Mouse (Mus musculus): Measurements from ENCODE around the gene Lyrm7. TPM values are rescaled to one million over a fixed set of nuclear protein-coding genes. Genes with fewer than 3 reads are reported as not detected.

Lyrm7 gene
- polyA plus RNA-seq (2011; ENCODE audit: insufficient read depth, insufficient read length, low replicate concordance, missing spikeins): 2.2 and 11.4 TPM in 2 replicates

DNA sequence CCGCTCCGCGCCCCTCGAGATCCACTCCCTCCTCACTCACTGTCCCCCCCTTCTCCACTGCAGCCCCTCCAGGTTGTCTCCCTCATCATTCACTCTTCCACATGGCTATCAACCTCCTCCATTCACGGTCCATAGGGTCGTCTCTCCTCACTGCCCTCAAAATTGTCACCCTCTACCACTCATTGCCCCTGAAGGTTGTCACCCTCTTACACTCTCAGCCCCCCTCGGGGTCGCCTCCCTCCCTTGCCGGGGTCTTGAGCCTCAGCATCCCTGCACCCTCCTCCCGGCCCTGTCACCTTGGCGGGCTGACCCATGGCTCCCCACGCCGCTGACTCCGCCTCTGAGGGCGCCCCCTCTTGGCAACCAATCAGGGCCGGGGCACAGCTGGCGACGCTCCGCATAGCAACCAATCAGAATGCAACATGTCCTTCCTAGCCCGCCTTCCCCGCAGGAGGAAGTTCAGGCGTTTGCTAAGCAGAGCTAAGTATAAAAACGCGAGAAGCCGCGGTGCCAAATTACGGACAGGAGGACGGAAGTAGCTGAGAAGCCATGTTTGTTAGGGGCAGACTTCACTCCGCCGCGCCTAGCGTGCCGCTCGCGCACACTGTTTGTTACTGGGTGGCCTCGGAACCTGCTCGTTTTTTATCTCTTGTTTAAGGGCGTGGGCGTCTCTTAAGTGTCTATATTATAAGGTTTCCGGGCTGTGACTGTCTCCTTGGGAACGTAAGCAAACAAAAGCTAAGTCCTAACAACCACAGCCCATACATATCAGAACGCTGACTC lies at the start of gene Lyrm7:
Gene Lyrm7, minus strand, starts transcription at position 661 of the 783 bp plus-strand sequence.
- Histone ChIP-seq H3K4me1 (ENCODE audit: control insufficient read depth, insufficient read depth, low read length) (no peaks in the 10 kb centered on the region; the same call in 1 of the 2 replicates), H3K4me3 (replicated peaks; ENCODE audit: control insufficient read depth, low read depth, low read length) (peak within 1 kb of the TSS; percentile 97), H3K27ac (ENCODE audit: control insufficient read depth, insufficient read depth, low read depth, low read length, poor library complexity) (peak within 1 kb of the TSS; percentile 90)
- TF ChIP-seq POLR2A (IDR thresholded peaks at IDR 0.05; ENCODE audit: borderline replicate concordance, control insufficient read depth, low read depth, low read length): peak; percentile 62
- TF ChIP-seq CTCF (IDR thresholded peaks at IDR 0.05; ENCODE audit: control insufficient read depth, insufficient read depth, low read length): no peak
- under 1% methylated on average over 42 of the region's 42 CpGs for WGBS

DNA sequence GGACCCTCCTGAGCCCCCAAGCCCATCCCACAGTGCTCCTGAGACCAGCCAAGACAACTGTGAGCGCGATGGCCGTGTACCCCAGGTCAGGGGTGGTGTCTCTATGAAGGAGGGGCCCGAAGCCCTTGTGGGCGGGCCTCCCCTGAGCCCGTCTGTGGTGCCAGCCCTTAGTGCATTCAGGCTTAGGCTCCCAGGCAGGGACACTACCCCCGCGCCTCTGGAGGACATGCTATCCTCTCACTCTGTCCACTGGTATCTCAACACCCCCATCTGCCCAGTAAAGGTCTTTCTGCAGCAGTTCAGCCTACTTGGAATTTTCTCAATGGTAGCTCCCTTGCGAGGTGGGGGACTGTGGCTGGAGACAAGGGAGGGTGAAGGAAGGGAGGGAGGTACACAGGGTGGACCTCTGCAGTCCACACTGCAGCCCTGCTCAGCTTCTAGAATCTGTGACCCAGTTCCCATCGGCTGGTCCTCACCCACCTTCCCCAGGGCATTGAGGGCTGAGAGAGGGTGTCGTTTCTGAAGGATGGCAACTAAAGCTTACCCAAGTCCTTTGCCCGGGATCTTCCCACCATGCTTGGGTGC lies 49.5 kb upstream of the Lyrm7 start:
- TF ChIP-seq CTCF (IDR thresholded peaks at IDR 0.05; ENCODE audit: control insufficient read depth, insufficient read depth, low read length): no peak
- TF ChIP-seq POLR2A (IDR thresholded peaks at IDR 0.05; ENCODE audit: borderline replicate concordance, control insufficient read depth, low read depth, low read length): no peak
- Histone ChIP-seq H3K4me1 (ENCODE audit: control insufficient read depth, insufficient read depth, low read length) (no peaks in the 10 kb centered on the region), H3K4me3 (replicated peaks; ENCODE audit: control insufficient read depth, low read depth, low read length) (no peak overlapping the region), H3K27ac (ENCODE audit: control insufficient read depth, insufficient read depth, low read depth, low read length, poor library complexity) (no peak overlapping the region)
- WGBS: 82% methylated on average over 12 of the region's 12 CpGs

GRCm38 (mm10) chr11:54909273-54909672 lies 48.6 kb upstream of the Lyrm7 start:
- no peak for TF ChIP-seq POLR2A (IDR thresholded peaks at IDR 0.05; ENCODE audit: borderline replicate concordance, control insufficient read depth, low read depth, low read length)
- no peak for TF ChIP-seq CTCF (IDR thresholded peaks at IDR 0.05; ENCODE audit: control insufficient read depth, insufficient read depth, low read length)
- WGBS: 79% methylated on average over 11 of the region's 11 CpGs
- Histone ChIP-seq H3K4me1 (ENCODE audit: control insufficient read depth, insufficient read depth, low read length) (no peaks in the 10 kb centered on the region), H3K4me3 (replicated peaks; ENCODE audit: control insufficient read depth, low read depth, low read length) (no peak overlapping the region), H3K27ac (ENCODE audit: control insufficient read depth, insufficient read depth, low read depth, low read length, poor library complexity) (no peak overlapping the region)

DNA sequence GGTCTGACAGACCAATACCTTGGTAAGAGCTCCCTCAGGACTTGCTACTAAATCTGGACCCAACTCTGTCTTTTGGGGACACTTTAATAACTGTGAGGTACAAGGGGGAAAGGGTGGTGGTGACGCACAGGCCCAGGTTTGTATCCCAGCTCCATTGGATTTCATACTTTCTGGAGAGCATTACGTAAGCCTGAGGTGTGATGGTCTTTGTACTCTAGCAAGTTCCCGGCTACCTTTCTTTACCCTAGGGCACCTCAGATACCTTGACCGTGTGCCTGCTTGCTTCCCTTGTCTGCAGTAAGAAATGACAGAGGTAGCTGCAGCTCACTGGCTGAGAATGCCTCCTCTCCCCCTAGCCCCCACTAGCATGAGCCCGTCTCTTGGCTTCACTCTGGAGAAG lies 46.5 kb upstream of the Lyrm7 start:
- Histone ChIP-seq H3K27ac (ENCODE audit: control insufficient read depth, insufficient read depth, low read depth, low read length, poor library complexity) (no peak overlapping the region), H3K4me3 (replicated peaks; ENCODE audit: control insufficient read depth, low read depth, low read length) (no peak overlapping the region), H3K4me1 (ENCODE audit: control insufficient read depth, insufficient read depth, low read length) (no peaks in the 10 kb centered on the region; the same call in 1 of the 2 replicates)
- TF ChIP-seq POLR2A (IDR thresholded peaks at IDR 0.05; ENCODE audit: borderline replicate concordance, control insufficient read depth, low read depth, low read length): no peak
- TF ChIP-seq CTCF (IDR thresholded peaks at IDR 0.05; ENCODE audit: control insufficient read depth, insufficient read depth, low read length): no peak
- WGBS: 82% methylated on average over 5 of the region's 5 CpGs

- WGBS: 61% methylated on average over 4 of the region's 4 CpGs
- no peak overlapping the region for H3K27ac ChIP-seq (ENCODE audit: control insufficient read depth, insufficient read depth, low read depth, low read length, poor library complexity)
- TF ChIP-seq CTCF (IDR thresholded peaks at IDR 0.05; ENCODE audit: control insufficient read depth, insufficient read depth, low read length): no peak
- TF ChIP-seq POLR2A (IDR thresholded peaks at IDR 0.05; ENCODE audit: borderline replicate concordance, control insufficient read depth, low read depth, low read length): no peak
These were observed 45.8 kb upstream of the Lyrm7 start for GRCm38 (mm10) chr11:54906466-54906865.

DNA sequence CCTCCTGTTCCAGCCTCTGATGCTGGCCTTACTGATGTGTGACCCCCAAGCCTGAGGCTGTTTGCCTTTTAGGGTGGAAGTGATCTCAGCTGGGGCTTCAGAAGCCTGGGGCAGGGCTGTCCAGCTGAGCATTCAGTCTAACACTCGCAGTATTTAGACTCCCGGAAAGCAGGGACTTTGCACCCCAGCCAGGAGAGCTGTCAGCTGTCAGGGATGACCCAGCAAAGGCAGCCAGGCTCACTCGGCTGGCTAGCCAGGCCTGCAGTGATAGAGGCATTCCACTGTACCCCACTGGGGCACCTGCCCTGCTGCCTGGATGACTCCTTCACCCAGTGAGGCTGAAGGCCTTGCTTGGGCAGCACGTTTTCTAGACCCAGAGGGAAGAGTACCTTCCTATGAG lies 45.2 kb upstream of the Lyrm7 start:
- no peak overlapping the region for H3K27ac ChIP-seq (ENCODE audit: control insufficient read depth, insufficient read depth, low read depth, low read length, poor library complexity)
- 83% methylated on average over 4 of the region's 4 CpGs for WGBS
- H3K4me1 ChIP-seq (ENCODE audit: control insufficient read depth, insufficient read depth, low read length): no peaks in the 10 kb centered on the region; the same call in 1 of the 2 replicates
- H3K4me3 ChIP-seq (replicated peaks; ENCODE audit: control insufficient read depth, low read depth, low read length): no peak overlapping the region
- TF ChIP-seq CTCF (IDR thresholded peaks at IDR 0.05; ENCODE audit: control insufficient read depth, insufficient read depth, low read length) (no peak), POLR2A (IDR thresholded peaks at IDR 0.05; ENCODE audit: borderline replicate concordance, control insufficient read depth, low read depth, low read length) (no peak)

More at GRCm38 (mm10) chr11:54906466-54906865, 45.8 kb upstream of the Lyrm7 start:
- no peaks in the 10 kb centered on the region; the same call in 1 of the 2 replicates for H3K4me1 ChIP-seq (ENCODE audit: control insufficient read depth, insufficient read depth, low read length)
- H3K4me3 ChIP-seq (replicated peaks; ENCODE audit: control insufficient read depth, low read depth, low read length): no peak overlapping the region

DNA sequence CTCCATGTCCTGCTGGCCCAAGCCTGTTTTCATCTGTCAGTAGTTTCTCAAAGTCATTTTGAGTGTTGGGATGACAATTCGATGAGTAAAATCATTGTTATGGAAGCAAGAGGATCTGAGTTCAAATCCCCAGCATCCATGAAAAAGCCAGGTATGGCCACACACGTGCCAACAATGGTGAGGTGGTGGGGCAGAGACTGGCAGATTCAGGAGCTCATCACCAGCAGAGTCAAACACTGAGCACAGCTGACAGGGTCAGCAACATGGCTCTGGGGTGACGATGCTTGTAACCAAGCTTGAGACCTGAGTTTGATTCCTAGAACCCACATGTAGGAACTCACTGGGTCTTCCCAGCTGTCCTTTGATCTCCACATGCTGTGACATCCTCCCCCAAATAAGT lies 44.4 kb upstream of the Lyrm7 start:
- TF ChIP-seq POLR2A (IDR thresholded peaks at IDR 0.05; ENCODE audit: borderline replicate concordance, control insufficient read depth, low read depth, low read length): no peak
- no peak for TF ChIP-seq CTCF (IDR thresholded peaks at IDR 0.05; ENCODE audit: control insufficient read depth, insufficient read depth, low read length)
- 82% methylated on average over 3 of the region's 3 CpGs for WGBS

GRCm38 (mm10) chr11:54903940-54904706 lies 43.4 kb upstream of the Lyrm7 start:
- Histone ChIP-seq H3K4me1 (ENCODE audit: control insufficient read depth, insufficient read depth, low read length) (no peaks in the 10 kb centered on the region; the same call in 1 of the 2 replicates), H3K4me3 (replicated peaks; ENCODE audit: control insufficient read depth, low read depth, low read length) (no peak overlapping the region), H3K27ac (ENCODE audit: control insufficient read depth, insufficient read depth, low read depth, low read length, poor library complexity) (no peak overlapping the region)
- TF ChIP-seq POLR2A (IDR thresholded peaks at IDR 0.05; ENCODE audit: borderline replicate concordance, control insufficient read depth, low read depth, low read length) (no peak), CTCF (IDR thresholded peaks at IDR 0.05; ENCODE audit: control insufficient read depth, insufficient read depth, low read length) (no peak)
- 61% methylated on average over 4 of the region's 4 CpGs for WGBS

More for the DNA sequence above, 44.4 kb upstream of the Lyrm7 start:
- H3K4me3 ChIP-seq (replicated peaks; ENCODE audit: control insufficient read depth, low read depth, low read length): no peak overlapping the region
- no peaks in the 10 kb centered on the region; the same call in 1 of the 2 replicates for H3K4me1 ChIP-seq (ENCODE audit: control insufficient read depth, insufficient read depth, low read length)
- H3K27ac ChIP-seq (ENCODE audit: control insufficient read depth, insufficient read depth, low read depth, low read length, poor library complexity): no peak overlapping the region

Data from bone marrow, adult 2 months (tissue).